Mouse (Mus musculus): ENCODE results near the gene Igtp.

DNA sequence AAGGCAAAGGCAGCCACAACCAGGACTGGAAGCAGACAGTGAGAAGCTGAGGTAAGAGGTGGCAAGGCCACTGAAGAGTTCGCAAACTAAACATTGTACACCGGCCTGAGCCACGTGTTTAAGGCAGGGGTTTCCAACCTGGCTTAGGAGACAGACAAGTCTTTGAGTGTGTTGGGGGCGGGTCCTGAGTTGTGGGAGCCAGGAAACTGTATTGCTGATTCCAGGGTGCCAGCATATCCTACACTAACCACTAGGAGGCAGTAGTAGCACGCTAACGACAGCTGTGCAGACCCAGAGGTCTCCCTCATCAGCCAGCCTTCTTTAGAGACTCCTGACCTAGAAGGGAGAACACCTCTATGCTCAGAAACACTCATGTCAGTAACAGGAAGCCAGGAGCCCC, 35.8 kb downstream of the Igtp start:
- peak; percentile 68 for TF ChIP-seq CTCF (IDR thresholded peaks at IDR 0.05)
- TF ChIP-seq EP300 (IDR thresholded peaks at IDR 0.05) = no peak

Measured in lung, postnatal 0 days (tissue).